Mouse (Mus musculus): ENCODE results near the gene H1fnt.

- TF ChIP-seq POLR2A (IDR thresholded peaks at IDR 0.05; ENCODE audit: low read depth, low read length) (no peak), CTCF (IDR thresholded peaks at IDR 0.05; ENCODE audit: extremely low read depth, insufficient read depth, insufficient read length, insufficient replicate concordance) (no peak)
These were observed 31.5 kb downstream of the H1fnt start for GRCm38 (mm10) chr15:98225610-98226009.
